Mouse (Mus musculus) embryonic facial prominence, embryonic 13.5 days (tissue): ENCODE results near the gene Mif4gd. TPM values are rescaled to one million over a fixed set of nuclear protein-coding genes. Genes with fewer than 3 reads are reported as not detected.
A peak's percentile ranks its signal among the peaks of the same experiment; 100 is the strongest.

Experiments used
- ATAC-seq: fragments of 200-750 bp; cut with Nextera tagmentation; 2 replicates; pipeline ENCODE4 v1.8.0; 2017; ENCODE audit warnings: low read depth; ENCODE audit not compliant: insufficient number of reproducible peaks, insufficient read depth, low FRiP score, low TSS enrichment
- H3K27ac ChIP-seq: fragments of 300-500 bp; sonication (generic); 2 replicates; pipeline ENCODE4 v1.5.1; 2015; ENCODE audit warnings: moderate library complexity, mild to moderate bottlenecking, inconsistent platforms
- H3K27me3 ChIP-seq: fragments of 300-500 bp; sonication (generic); 2 replicates; pipeline ENCODE4 v1.6.1; 2015; ENCODE audit warnings: mild to moderate bottlenecking, inconsistent platforms
- H3K36me3 ChIP-seq: fragments of 300-500 bp; sonication (generic); 2 replicates; pipeline ENCODE4 v1.6.1; 2015; ENCODE audit warnings: mild to moderate bottlenecking, inconsistent platforms
- H3K4me1 ChIP-seq: fragments of 300-500 bp; sonication (generic); 2 replicates; pipeline ENCODE4 v1.6.1; 2015; ENCODE audit warnings: inconsistent platforms
- H3K4me2 ChIP-seq: fragments of 300-500 bp; sonication (generic); 2 replicates; pipeline ENCODE4 v1.6.1; 2015; ENCODE audit warnings: moderate library complexity, mild to moderate bottlenecking, inconsistent platforms
- H3K4me3 ChIP-seq: fragments of 300-500 bp; sonication (generic); 2 replicates; pipeline ENCODE4 v1.5.1; 2015; ENCODE audit warnings: mild to moderate bottlenecking, inconsistent platforms
- H3K9ac ChIP-seq: fragments of 300-500 bp; sonication (generic); 2 replicates; pipeline ENCODE4 v1.6.1; 2015; ENCODE audit warnings: mild to moderate bottlenecking, inconsistent platforms
- H3K9me3 ChIP-seq: fragments of 300-500 bp; sonication (generic); 2 replicates; pipeline ENCODE4 v1.6.1; 2016; ENCODE audit warnings: inconsistent platforms
- WGBS: fragments of 180-500 bp; shearing (Covaris S2); methylation state at CpG from one replicate; pipeline ENCODE4 v1.1.7; 2015; ENCODE audit warnings: mixed read lengths; 5-methylcytosine and 5-hydroxymethylcytosine counted together
- polyA plus RNA-seq: library from polyadenylated mRNA; unstranded; fragments of >200 nt; fragmentation: Nextera tagmentation; extraction: Ambion mirVana; gene quantifications from 2 replicates; pipeline ENCODE4 v1.2.1, GENCODE M21; 2015

Gene Mif4gd
- polyA plus RNA-seq, 1 experiment from 2014 or later = 20.2 TPM

- Histone ChIP-seq H3K4me3 (no peak overlapping the region), H3K9ac (no peak overlapping the region), H3K36me3 (peaks cover 35% of the 10 kb centered on the region), H3K4me1 (no peaks in the 10 kb centered on the region), H3K27me3 (no peaks in the 10 kb centered on the region), H3K9me3 (no peaks in the 10 kb centered on the region), H3K27ac (no peak overlapping the region), H3K4me2 (no peak overlapping the region)
- no peak for ATAC-seq
- 95% methylated on average over 2 of the region's 2 CpGs for WGBS
Observed at GRCm38 (mm10) chr11:115642705-115643104, 29.9 kb upstream of the Mif4gd start.

GRCm38 (mm10) chr11:115641664-115642036, 28.9 kb upstream of the Mif4gd start:
- H3K4me2 ChIP-seq = no peak overlapping the region
- no peak overlapping the region for H3K4me3 ChIP-seq
- H3K27ac ChIP-seq = no peak overlapping the region
- no peaks in the 10 kb centered on the region for H3K4me1 ChIP-seq
- peaks cover 31% of the 10 kb centered on the region for H3K36me3 ChIP-seq
- no peaks in the 10 kb centered on the region for H3K9me3 ChIP-seq
- 84% methylated on average over 4 of the region's 4 CpGs for WGBS
- ATAC-seq = no peak
- no peak overlapping the region for H3K9ac ChIP-seq
- H3K27me3 ChIP-seq = no peaks in the 10 kb centered on the region

- no peak for ATAC-seq
- Histone ChIP-seq H3K36me3 (peaks cover 26% of the 10 kb centered on the region), H3K4me2 (no peak overlapping the region), H3K9me3 (no peaks in the 10 kb centered on the region), H3K4me1 (no peaks in the 10 kb centered on the region), H3K27ac (no peak overlapping the region), H3K4me3 (no peak overlapping the region), H3K27me3 (no peaks in the 10 kb centered on the region), H3K9ac (no peak overlapping the region)
- 52% methylated on average over 14 of the region's 14 CpGs for WGBS
Observed at GRCm38 (mm10) chr11:115640978-115641663, 28.4 kb upstream of the Mif4gd start.

- no peak for ATAC-seq
- Histone ChIP-seq H3K9me3 (no peaks in the 10 kb centered on the region), H3K27me3 (no peaks in the 10 kb centered on the region), H3K4me3 (no peak overlapping the region), H3K4me2 (no peak overlapping the region), H3K27ac (no peak overlapping the region), H3K9ac (no peak overlapping the region), H3K4me1 (no peaks in the 10 kb centered on the region), H3K36me3 (peaks cover 20% of the 10 kb centered on the region)
- 86% methylated on average over 3 of the region's 4 CpGs for WGBS
Observed at GRCm38 (mm10) chr11:115640311-115640828, 27.6 kb upstream of the Mif4gd start.

- H3K9ac ChIP-seq = peak overlapping the region; percentile 40; the same call in 1 of the 2 replicates
- H3K27ac ChIP-seq = no peak overlapping the region
- no peak for ATAC-seq
- H3K36me3 ChIP-seq = peaks cover 15% of the 10 kb centered on the region
- no peaks in the 10 kb centered on the region for H3K4me1 ChIP-seq
- H3K27me3 ChIP-seq = no peaks in the 10 kb centered on the region
- H3K4me2 ChIP-seq = no peak overlapping the region
- no peak overlapping the region for H3K4me3 ChIP-seq
- H3K9me3 ChIP-seq = no peaks in the 10 kb centered on the region
- WGBS = 83% methylated on average over 4 of the region's 4 CpGs
Observed at GRCm38 (mm10) chr11:115639540-115639939, 26.8 kb upstream of the Mif4gd start.

- Histone ChIP-seq H3K27ac (no peak overlapping the region), H3K27me3 (no peaks in the 10 kb centered on the region), H3K4me1 (no peaks in the 10 kb centered on the region), H3K4me2 (no peak overlapping the region), H3K9me3 (no peaks in the 10 kb centered on the region), H3K4me3 (no peak overlapping the region), H3K9ac (peak overlapping the region; percentile 40; the same call in 1 of the 2 replicates), H3K36me3 (peaks cover 9% of the 10 kb centered on the region)
- WGBS = 68% methylated on average over 5 of the region's 5 CpGs
- no peak for ATAC-seq
Observed at GRCm38 (mm10) chr11:115638498-115639409, 26.0 kb upstream of the Mif4gd start.

GRCm38 (mm10) chr11:115636960-115637359, 24.2 kb upstream of the Mif4gd start:
- Histone ChIP-seq H3K36me3 (no peaks in the 10 kb centered on the region), H3K4me3 (no peak overlapping the region)
- ATAC-seq = no peak

GRCm38 (mm10) chr11:115635484-115635883, 22.7 kb upstream of the Mif4gd start:
- 64% methylated on average over 8 of the region's 8 CpGs for WGBS
- no peak for ATAC-seq
- H3K36me3 ChIP-seq = no peaks in the 10 kb centered on the region

More at GRCm38 (mm10) chr11:115636960-115637359, 24.2 kb upstream of the Mif4gd start:
- Histone ChIP-seq H3K27ac (no peak overlapping the region), H3K9ac (no peak overlapping the region), H3K9me3 (no peaks in the 10 kb centered on the region), H3K27me3 (no peaks in the 10 kb centered on the region), H3K4me1 (no peaks in the 10 kb centered on the region), H3K4me2 (no peak overlapping the region)
- 72% methylated on average over 3 of the region's 3 CpGs for WGBS

GRCm38 (mm10) chr11:115635041-115635440, 22.3 kb upstream of the Mif4gd start:
- 86% methylated on average over 8 of the region's 8 CpGs for WGBS
- Histone ChIP-seq H3K27ac (no peak overlapping the region), H3K9ac (no peak overlapping the region), H3K4me1 (no peaks in the 10 kb centered on the region; the same call in 1 of the 2 replicates), H3K36me3 (no peaks in the 10 kb centered on the region), H3K4me2 (no peak overlapping the region), H3K27me3 (no peaks in the 10 kb centered on the region), H3K9me3 (no peaks in the 10 kb centered on the region), H3K4me3 (no peak overlapping the region)
- ATAC-seq = no peak

More at GRCm38 (mm10) chr11:115635484-115635883, 22.7 kb upstream of the Mif4gd start:
- no peak overlapping the region for H3K9ac ChIP-seq
- H3K4me2 ChIP-seq = no peak overlapping the region
- H3K9me3 ChIP-seq = no peaks in the 10 kb centered on the region
- no peaks in the 10 kb centered on the region; the same call in 1 of the 2 replicates for H3K4me1 ChIP-seq
- H3K27me3 ChIP-seq = no peaks in the 10 kb centered on the region
- H3K4me3 ChIP-seq = no peak overlapping the region
- no peak overlapping the region for H3K27ac ChIP-seq

- H3K4me3 ChIP-seq = no peak overlapping the region
- no peaks in the 10 kb centered on the region; the same call in 1 of the 2 replicates for H3K4me1 ChIP-seq
- H3K27me3 ChIP-seq = no peaks in the 10 kb centered on the region
- H3K27ac ChIP-seq = no peak overlapping the region
- no peak overlapping the region for H3K4me2 ChIP-seq
- ATAC-seq = no peak
- 75% methylated on average over 4 of the region's 4 CpGs for WGBS
- H3K9ac ChIP-seq = no peak overlapping the region
- H3K36me3 ChIP-seq = no peaks in the 10 kb centered on the region
- H3K9me3 ChIP-seq = no peaks in the 10 kb centered on the region
Observed at GRCm38 (mm10) chr11:115634109-115634508, 21.3 kb upstream of the Mif4gd start.

- 87% methylated on average over 10 of the region's 10 CpGs for WGBS
- H3K27me3 ChIP-seq = no peaks in the 10 kb centered on the region
- no peaks in the 10 kb centered on the region for H3K36me3 ChIP-seq
- no peak overlapping the region for H3K4me3 ChIP-seq
- no peaks in the 10 kb centered on the region; the same call in 1 of the 2 replicates for H3K4me1 ChIP-seq
- no peak for ATAC-seq
- H3K9me3 ChIP-seq = no peaks in the 10 kb centered on the region
- no peak overlapping the region for H3K9ac ChIP-seq
- no peak overlapping the region for H3K4me2 ChIP-seq
- H3K27ac ChIP-seq = no peak overlapping the region
Observed at GRCm38 (mm10) chr11:115632862-115633261, 20.1 kb upstream of the Mif4gd start.
